Mouse (Mus musculus) colon, adult 2 months (tissue): ENCODE data around the gene Dhodh. TPM values are rescaled to one million over a fixed set of nuclear protein-coding genes. Genes with fewer than 3 reads are reported as not detected.

Experiments
- polyA plus RNA-seq: library from polyadenylated mRNA; depleted of rRNA; stranded (reverse); fragments of >200 nt; gene quantifications from 2 replicates; pipeline ENCODE4 v1.2.3, GENCODE M21; 2012; rRNA removed

The Dhodh gene
- 16.3 and 18.8 TPM in 2 replicates for polyA plus RNA-seq

GRCm38 (mm10) chr8:109608271-109609152 lies at the start of gene Dhodh:
Gene Dhodh (minus strand): TSS chr8:109608673.

GRCm38 (mm10) chr8:109614243-109615210 lies 6.1 kb upstream of the Dhodh start, which contains the start of gene Pkd1l3:
Gene Pkd1l3 (plus strand): TSS chr8:109614517.

GRCm38 (mm10) chr8:109578900-109579301 lies 29.6 kb downstream of the Dhodh start, which contains the start of gene Hp:
Gene Hp (minus strand): TSS chr8:109579172.

GRCm38 (mm10) chr8:109565498-109566333 lies 42.8 kb downstream of the Dhodh start, which contains the start of the genes Dhx38 and Txnl4b:
Gene Dhx38 (minus strand): TSS chr8:109565861.
Gene Txnl4b (plus strand): TSS chr8:109565892.

Other genes starting within 250 kb of the Dhodh start
- gene Pmfbp1, start 114.6 kb downstream of the Dhodh start, polyA plus RNA-seq, result not detected in 2 replicates
- gene Dhx38, start 42.8 kb downstream of the Dhodh start, polyA plus RNA-seq, result 16.8 and 18.2 TPM in 2 replicates
- gene Txnl4b, start 42.8 kb downstream of the Dhodh start, polyA plus RNA-seq, result 2.2 and 3.0 TPM in 2 replicates
- gene Hp, start 29.5 kb downstream of the Dhodh start, polyA plus RNA-seq, result 5.5 and 15.0 TPM in 2 replicates
- gene Pkd1l3, start 5.8 kb upstream of the Dhodh start, polyA plus RNA-seq, result 0.02 and 0.03 TPM in 2 replicates
- 38.7 and 43.8 TPM in 2 replicates for gene Ist1, start 84.6 kb upstream of the Dhodh start, polyA plus RNA-seq
- gene Zfp821, start 96.9 kb upstream of the Dhodh start, polyA plus RNA-seq, result 9.8 and 9.9 TPM in 2 replicates
- 15.9 and 17.3 TPM in 2 replicates for gene Atxn1l, start 129.1 kb upstream of the Dhodh start, polyA plus RNA-seq
- gene Ap1g1, start 169.9 kb upstream of the Dhodh start, polyA plus RNA-seq, result 21.0 and 21.6 TPM in 2 replicates